Mouse (Mus musculus): Measurements from ENCODE around the gene Gng7.

Gng7 gene

GRCm38 (mm10) chr10:80930361-80931152 is 84.2 kb downstream of the Gng7 start:
- peak; percentile 84 for DNase-seq (ENCODE audit: low read depth, low spot score)

- DNase-seq (ENCODE audit: low read depth, low spot score): peak; percentile 99
Measured at GRCm38 (mm10) chr10:80929299-80930226, 85.2 kb downstream of the Gng7 start, which contains the start of gene Gadd45b. Gadd45b (plus strand) TSS chr10:80930073.

GRCm38 (mm10) chr10:80928586-80929298 is 86.0 kb downstream of the Gng7 start:
- DNase-seq (ENCODE audit: low read depth, low spot score): peak; percentile 96

- no peak for DNase-seq (ENCODE audit: low read depth, low spot score)
Measured at GRCm38 (mm10) chr10:80925472-80925871, 89.3 kb downstream of the Gng7 start.

GRCm38 (mm10) chr10:80921923-80922322 is 92.8 kb downstream of the Gng7 start:
- DNase-seq (ENCODE audit: low read depth, low spot score): no peak

- DNase-seq (ENCODE audit: low read depth, low spot score): peak; percentile 74
Measured at GRCm38 (mm10) chr10:80917779-80918434, 96.8 kb downstream of the Gng7 start, which contains the start of gene Lmnb2. Lmnb2 (minus strand) TSS chr10:80918245.

- peak; percentile 50 for DNase-seq (ENCODE audit: low read depth, low spot score)
Measured at GRCm38 (mm10) chr10:80917336-80917778, 97.4 kb downstream of the Gng7 start.

- DNase-seq (ENCODE audit: low read depth, low spot score): no peak
Measured at GRCm38 (mm10) chr10:80915736-80916135, 99.0 kb downstream of the Gng7 start.

- no peak for DNase-seq (ENCODE audit: low read depth, low spot score)
Measured at GRCm38 (mm10) chr10:80915260-80915659, 99.5 kb downstream of the Gng7 start.

- no peak for DNase-seq (ENCODE audit: low read depth, low spot score)
Measured at GRCm38 (mm10) chr10:80914253-80914656, 100.5 kb downstream of the Gng7 start.

- no peak for DNase-seq (ENCODE audit: low read depth, low spot score)
Measured at GRCm38 (mm10) chr10:80913364-80914011, 101.3 kb downstream of the Gng7 start.

GRCm38 (mm10) chr10:80911891-80912290 is 102.9 kb downstream of the Gng7 start:
- DNase-seq (ENCODE audit: low read depth, low spot score): no peak

- no peak for DNase-seq (ENCODE audit: low read depth, low spot score)
Measured at GRCm38 (mm10) chr10:80911354-80911753, 103.4 kb downstream of the Gng7 start.

GRCm38 (mm10) chr10:80909375-80910162 is 105.2 kb downstream of the Gng7 start:
- DNase-seq (ENCODE audit: low read depth, low spot score): no peak

GRCm38 (mm10) chr10:80904709-80905108 is 110.0 kb downstream of the Gng7 start:
- no peak for DNase-seq (ENCODE audit: low read depth, low spot score)

GRCm38 (mm10) chr10:80904004-80904693 is 110.6 kb downstream of the Gng7 start:
- no peak for DNase-seq (ENCODE audit: low read depth, low spot score)

- DNase-seq (ENCODE audit: low read depth, low spot score): no peak
Measured at GRCm38 (mm10) chr10:80903282-80903681, 111.5 kb downstream of the Gng7 start.

- no peak for DNase-seq (ENCODE audit: low read depth, low spot score)
Measured at GRCm38 (mm10) chr10:80902273-80902940, 112.3 kb downstream of the Gng7 start.

Measured in CD4-positive, CD25-positive, alpha-beta regulatory T cell, adult 2 months (primary cell).